Mouse (Mus musculus) ES-E14 (cell line): ENCODE measurements around the gene Ttc9c.

Experiments
- HCFC1 ChIP-seq: IDR thresholded peaks from 2 replicates; pipeline ENCODE4 v1.6.1; 2012; ENCODE audit warnings: low read length, inconsistent platforms, borderline replicate concordance; ENCODE audit not compliant: insufficient read depth
- ZNF384 ChIP-seq: IDR thresholded peaks from 2 replicates; pipeline ENCODE4 v1.6.1; 2012; ENCODE audit warnings: low read depth, low read length, inconsistent platforms

- no peak for TF ChIP-seq HCFC1
- TF ChIP-seq ZNF384 = peak; percentile 71
Measured at GRCm38 (mm10) chr19:8844371-8845129, 25.4 kb upstream of the Ttc9c start.
